Mouse (Mus musculus): Measurements from ENCODE around the gene Olfr1418. TPM values are rescaled to one million over a fixed set of nuclear protein-coding genes. Genes with fewer than 3 reads are reported as not detected.

Gene Olfr1418
- total and polyA plus RNA-seq, 2 experiments from 2014 or later = not detected

DNA sequence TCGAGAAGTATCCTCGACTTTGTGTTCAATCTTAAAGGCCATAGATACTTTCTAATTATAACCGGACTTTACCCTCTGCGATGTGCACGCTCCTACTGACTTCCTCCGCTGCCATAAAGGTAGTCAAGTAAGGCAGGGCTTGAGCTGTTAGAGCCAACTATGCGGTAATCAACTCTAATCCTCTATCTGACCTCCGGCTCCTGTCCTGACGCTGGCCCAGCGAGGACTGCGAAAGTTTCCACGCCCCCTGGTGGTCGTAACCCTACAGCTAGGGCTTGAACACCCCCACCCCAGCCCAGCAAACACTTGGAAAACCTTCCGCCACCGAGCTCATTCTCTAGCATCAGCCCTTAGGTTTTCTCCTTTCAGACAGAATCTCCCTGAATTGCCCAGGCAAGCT, 41.1 kb downstream of the Olfr1418 start:
- peak; percentile 74 for TF ChIP-seq CTCF (IDR thresholded peaks at IDR 0.05)
- peak overlapping the region; percentile 33; the same call in 1 of the 2 replicates for H3K9ac ChIP-seq (replicated peaks; ENCODE audit: low read length, poor library complexity, severe bottlenecking)

DNA sequence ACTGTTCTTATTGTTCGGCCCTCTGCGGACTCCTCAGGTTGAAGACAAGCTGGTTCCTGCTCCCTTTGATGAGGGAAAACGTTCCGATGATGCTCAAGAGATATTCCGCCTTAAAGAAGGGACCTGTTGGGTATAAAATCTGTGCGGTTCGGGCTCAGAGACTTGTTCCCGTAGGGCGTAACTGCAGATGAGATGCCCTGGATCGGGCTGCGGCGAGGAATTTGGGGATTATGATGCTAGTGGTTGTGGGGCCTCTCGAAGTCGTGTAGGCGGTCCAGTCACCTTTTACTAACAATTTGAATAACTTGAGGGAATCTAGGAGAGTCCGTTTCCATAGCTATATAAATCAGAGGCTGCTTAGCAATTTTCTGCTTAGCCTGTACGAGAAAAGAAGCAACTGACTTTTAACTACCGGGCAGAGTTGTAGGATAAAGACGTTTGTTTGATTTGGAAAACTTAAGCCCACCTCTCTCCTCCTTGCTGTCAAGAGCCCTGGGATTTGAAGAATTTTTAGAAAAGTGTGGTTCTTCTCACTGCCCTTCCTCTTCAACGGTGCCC, 41.6 kb downstream of the Olfr1418 start, which contains the start of gene Stx3:
Gene Stx3, minus strand, starts transcription at position 261 of the 558 bp plus-strand sequence.
- Histone ChIP-seq H3K9me3 (ENCODE audit: low read length) (no peaks in the 10 kb centered on the region), H3K4me3 (ENCODE audit: low read depth, low read length) (peak within 1 kb of the TSS; percentile 83), H3K27me3 (ENCODE audit: insufficient read depth, low read length) (no peaks in the 10 kb centered on the region), H3K36me3 (ENCODE audit: insufficient read depth, low read length) (no peaks in the 10 kb centered on the region), H3K27ac (ENCODE audit: low read depth, low read length) (peak within 1 kb of the TSS; percentile 70), H3K4me1 (ENCODE audit: insufficient read depth, low read length) (no peaks in the 10 kb centered on the region; the same call in 1 of the 2 replicates), H3K4me2 (ENCODE audit: low read depth, low read length, poor library complexity, severe bottlenecking) (peak within 1 kb of the TSS; percentile 78), H3K9ac (replicated peaks; ENCODE audit: low read length, poor library complexity, severe bottlenecking) (peak within 1 kb of the TSS; percentile 81)
- DNase-seq (ENCODE audit: low spot score) (no peak), ATAC-seq (ENCODE audit: low FRiP score) (no peak)
- WGBS = under 1% methylated on average over 20 of the region's 20 CpGs
- no peak for TF ChIP-seq CTCF (IDR thresholded peaks at IDR 0.05)

More for the DNA sequence above, 41.1 kb downstream of the Olfr1418 start:
- Histone ChIP-seq H3K4me3 (ENCODE audit: low read depth, low read length) (peak overlapping the region; percentile 83), H3K27ac (ENCODE audit: low read depth, low read length) (no peak overlapping the region), H3K9me3 (ENCODE audit: low read length) (no peaks in the 10 kb centered on the region), H3K4me2 (ENCODE audit: low read depth, low read length, poor library complexity, severe bottlenecking) (peak overlapping the region; percentile 78), H3K36me3 (ENCODE audit: insufficient read depth, low read length) (no peaks in the 10 kb centered on the region), H3K4me1 (ENCODE audit: insufficient read depth, low read length) (no peaks in the 10 kb centered on the region; the same call in 1 of the 2 replicates), H3K27me3 (ENCODE audit: insufficient read depth, low read length) (no peaks in the 10 kb centered on the region)
- DNase-seq (ENCODE audit: low spot score) (peak; percentile 83), ATAC-seq (ENCODE audit: low FRiP score) (peak; percentile 64; the same call in 1 of the 2 replicates)
- WGBS = under 1% methylated on average over 15 of the region's 15 CpGs

DNA sequence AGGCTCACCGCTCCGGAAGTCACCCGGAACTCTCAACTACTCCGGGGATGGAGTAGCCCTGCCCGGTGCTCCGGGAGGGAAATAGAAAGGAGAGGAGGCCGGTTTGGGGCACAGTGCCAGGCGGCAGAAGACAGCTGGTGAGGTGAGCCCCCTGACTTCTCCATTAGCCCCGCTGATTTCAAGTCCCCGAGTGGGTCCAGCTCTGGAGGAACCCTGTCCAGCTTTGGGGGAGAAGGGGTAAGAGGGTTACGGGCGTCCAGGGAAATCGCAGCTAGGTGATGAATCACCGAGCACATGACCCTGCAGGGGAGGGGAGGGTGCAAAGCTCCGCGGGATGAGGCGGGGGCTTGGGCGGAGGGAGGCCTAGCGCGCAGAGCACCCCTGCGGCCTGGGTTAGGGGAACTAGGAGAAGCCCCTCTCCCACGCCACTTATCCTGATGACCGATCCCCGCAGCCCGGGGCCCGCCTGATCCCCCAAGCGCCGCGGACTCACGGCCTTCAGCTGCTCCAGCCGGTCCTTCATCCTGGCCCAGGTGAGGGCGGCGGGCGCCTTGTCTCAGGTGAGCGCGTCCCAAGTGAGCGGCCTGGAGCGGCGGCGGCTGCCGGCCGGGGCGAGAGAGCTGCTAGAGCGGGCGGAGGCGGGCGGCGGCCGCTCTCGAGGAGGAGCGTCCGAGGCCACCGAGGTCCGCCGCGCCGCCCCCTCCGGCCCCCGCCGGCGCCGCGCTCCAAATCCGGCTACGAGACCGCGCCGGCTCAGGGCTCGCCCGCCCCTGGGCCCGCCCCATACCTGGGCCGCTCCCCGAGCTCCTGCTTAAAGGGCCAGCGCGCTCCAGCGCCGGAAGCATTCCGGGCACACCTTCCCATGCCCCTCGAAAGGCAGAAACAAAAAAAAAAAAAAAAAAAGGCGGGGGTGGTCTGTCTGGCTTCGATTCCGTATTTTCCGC, 42.4 kb downstream of the Olfr1418 start:
- Histone ChIP-seq H3K9me3 (ENCODE audit: low read length) (no peaks in the 10 kb centered on the region), H3K27ac (ENCODE audit: low read depth, low read length) (peak overlapping the region; percentile 70), H3K4me2 (ENCODE audit: low read depth, low read length, poor library complexity, severe bottlenecking) (peak overlapping the region; percentile 78), H3K9ac (replicated peaks; ENCODE audit: low read length, poor library complexity, severe bottlenecking) (peak overlapping the region; percentile 81), H3K27me3 (ENCODE audit: insufficient read depth, low read length) (no peaks in the 10 kb centered on the region), H3K4me3 (ENCODE audit: low read depth, low read length) (peak overlapping the region; percentile 83), H3K36me3 (ENCODE audit: insufficient read depth, low read length) (no peaks in the 10 kb centered on the region), H3K4me1 (ENCODE audit: insufficient read depth, low read length) (peaks cover 2% of the 10 kb centered on the region; the same call in 1 of the 2 replicates)
- peak; percentile 45 for DNase-seq (ENCODE audit: low spot score)
- peak; percentile 82 for ATAC-seq (ENCODE audit: low FRiP score)
- 0% methylated on average over 64 of the region's 83 CpGs for WGBS
- TF ChIP-seq CTCF (IDR thresholded peaks at IDR 0.05) = no peak

DNA sequence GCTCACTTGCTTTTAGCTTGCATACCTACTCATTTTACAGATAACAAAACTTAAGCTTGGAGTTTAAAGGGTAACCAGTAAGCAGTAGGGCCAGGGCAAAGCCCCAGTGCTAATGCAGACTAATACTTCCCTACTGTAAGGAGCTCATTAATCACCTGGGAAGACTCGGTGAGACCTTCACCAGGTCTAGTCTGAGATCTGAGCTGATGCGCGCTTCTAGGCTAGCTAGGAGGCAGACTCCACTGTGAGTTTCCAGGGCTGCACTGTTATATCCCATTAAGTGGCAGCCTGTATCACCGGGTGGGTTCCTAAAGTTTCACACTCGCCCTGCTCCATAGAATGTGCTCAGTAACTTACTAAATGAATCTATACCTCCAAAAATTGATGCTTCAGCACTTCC, 43.3 kb downstream of the Olfr1418 start:
- Histone ChIP-seq H3K4me1 (ENCODE audit: insufficient read depth, low read length) (peaks cover 2% of the 10 kb centered on the region; the same call in 1 of the 2 replicates), H3K9ac (replicated peaks; ENCODE audit: low read length, poor library complexity, severe bottlenecking) (no peak overlapping the region; the same call in 1 of the 2 replicates), H3K9me3 (ENCODE audit: low read length) (no peaks in the 10 kb centered on the region), H3K4me2 (ENCODE audit: low read depth, low read length, poor library complexity, severe bottlenecking) (peak overlapping the region; percentile 78), H3K4me3 (ENCODE audit: low read depth, low read length) (peak overlapping the region; percentile 83), H3K27ac (ENCODE audit: low read depth, low read length) (peak overlapping the region; percentile 70), H3K36me3 (ENCODE audit: insufficient read depth, low read length) (no peaks in the 10 kb centered on the region), H3K27me3 (ENCODE audit: insufficient read depth, low read length) (no peaks in the 10 kb centered on the region)
- DNase-seq (ENCODE audit: low spot score) = no peak
- no peak for ATAC-seq (ENCODE audit: low FRiP score)
- no peak for TF ChIP-seq CTCF (IDR thresholded peaks at IDR 0.05)
- 16% methylated on average over 5 of the region's 5 CpGs for WGBS

DNA sequence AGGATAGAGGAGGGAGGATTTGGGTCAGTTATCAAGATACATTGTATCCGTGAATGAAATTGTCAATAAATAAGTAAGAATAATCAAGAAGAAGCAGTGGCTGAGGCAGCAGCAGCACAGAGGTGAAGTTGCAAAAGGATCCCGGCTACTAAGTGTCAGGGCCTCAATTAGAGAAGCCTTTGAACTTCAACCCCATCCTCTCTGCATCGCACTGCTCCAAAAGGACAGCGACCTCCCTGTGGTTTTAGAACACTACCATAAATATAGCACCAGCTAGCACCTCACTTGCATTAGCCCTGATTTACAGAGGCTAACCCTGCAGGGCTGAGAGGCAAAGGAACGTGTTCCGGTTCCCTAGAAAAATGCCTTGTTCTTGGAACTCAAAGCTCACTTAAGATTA, 44.2 kb downstream of the Olfr1418 start:
- TF ChIP-seq CTCF (IDR thresholded peaks at IDR 0.05) = no peak
- 55% methylated on average over 6 of the region's 6 CpGs for WGBS
- Histone ChIP-seq H3K4me2 (ENCODE audit: low read depth, low read length, poor library complexity, severe bottlenecking) (no peak overlapping the region; the same call in 1 of the 2 replicates), H3K4me1 (ENCODE audit: insufficient read depth, low read length) (peaks cover 8% of the 10 kb centered on the region; the same call in 1 of the 2 replicates), H3K27ac (ENCODE audit: low read depth, low read length) (no peak overlapping the region), H3K9ac (replicated peaks; ENCODE audit: low read length, poor library complexity, severe bottlenecking) (no peak overlapping the region), H3K9me3 (ENCODE audit: low read length) (no peaks in the 10 kb centered on the region), H3K27me3 (ENCODE audit: insufficient read depth, low read length) (no peaks in the 10 kb centered on the region), H3K4me3 (ENCODE audit: low read depth, low read length) (no peak overlapping the region), H3K36me3 (ENCODE audit: insufficient read depth, low read length) (no peaks in the 10 kb centered on the region)
- DNase-seq (ENCODE audit: low spot score) (no peak), ATAC-seq (ENCODE audit: low FRiP score) (no peak)
